Mouse (Mus musculus) midbrain, postnatal 0 days (tissue): ENCODE results near the gene Galnt7. TPM values are rescaled to one million over a fixed set of nuclear protein-coding genes. Genes with fewer than 3 reads are reported as not detected.

Source experiments
- ATAC-seq: fragments of 200-750 bp; cut with Nextera tagmentation; 2 replicates; pipeline ENCODE4 v1.8.0; 2017; ENCODE audit warnings: moderate number of reproducible peaks, mild to moderate bottlenecking, moderate TSS enrichment, moderate library complexity; ENCODE audit not compliant: low FRiP score
- DNase-seq: peaks from one replicate; pipeline ENCODE4 v3.0.0-alpha.2; 2015; ENCODE audit warnings: low spot score
- H3K27ac ChIP-seq: fragments of 300-500 bp; sonication (generic); 2 replicates; pipeline ENCODE4 v1.5.1; 2014; ENCODE audit warnings: low read depth, mild to moderate bottlenecking, low read length, mixed read lengths
- H3K27me3 ChIP-seq: fragments of 300-500 bp; sonication (generic); 2 replicates; pipeline ENCODE4 v1.6.1; 2014; ENCODE audit warnings: low read length, control low read depth, mixed read lengths; ENCODE audit not compliant: insufficient read depth
- H3K36me3 ChIP-seq: fragments of 300-500 bp; sonication (generic); 2 replicates; pipeline ENCODE4 v1.6.1; 2014; ENCODE audit warnings: low read length, control low read depth, mixed read lengths; ENCODE audit not compliant: insufficient read depth
- H3K4me1 ChIP-seq: fragments of 300-500 bp; sonication (generic); 2 replicates; pipeline ENCODE4 v1.6.1; 2014; ENCODE audit warnings: mild to moderate bottlenecking, control low read depth, antibody characterized with exemption, low read length, mixed read lengths; ENCODE audit not compliant: insufficient read depth
- H3K4me2 ChIP-seq: fragments of 300-500 bp; sonication (generic); 2 replicates; pipeline ENCODE4 v1.6.1; 2014; ENCODE audit warnings: low read depth, mild to moderate bottlenecking, low read length, mixed read lengths; ENCODE audit not compliant: poor library complexity, severe bottlenecking
- H3K4me3 ChIP-seq: fragments of 300-500 bp; sonication (generic); 2 replicates; pipeline ENCODE4 v1.5.1; 2014; ENCODE audit warnings: low read depth, mild to moderate bottlenecking, low read length, moderate library complexity
- H3K9ac ChIP-seq: fragments of 300-500 bp; sonication (generic); replicated peaks from 2 replicates; pipeline ENCODE4 v1.6.1; 2014; ENCODE audit warnings: mild to moderate bottlenecking, low read length, moderate library complexity, mixed read lengths; ENCODE audit not compliant: poor library complexity, severe bottlenecking
- H3K9me3 ChIP-seq: fragments of 300-500 bp; sonication (generic); 2 replicates; pipeline ENCODE4 v1.6.1; 2016; ENCODE audit warnings: low read length, control low read depth
- CTCF ChIP-seq: IDR thresholded peaks from 2 replicates; pipeline ENCODE4 v1.5.1; 2016; ENCODE audit warnings: antibody characterized with exemption, mild to moderate bottlenecking
- WGBS: fragments of 180-500 bp; shearing (Covaris S2); extraction: QIAGEN DNeasy Blood & Tissue Kit; methylation state at CpG from one replicate; pipeline ENCODE4 v1.1.7; 2014; 5-methylcytosine and 5-hydroxymethylcytosine counted together
- polyA plus RNA-seq: library from polyadenylated mRNA; unstranded; fragments of >200 nt; fragmentation: Nextera tagmentation; extraction: Ambion mirVana; gene quantifications from 2 replicates; pipeline ENCODE4 v1.2.1, GENCODE M21; 2015
- total RNA-seq: library from RNA; depleted of rRNA; stranded (reverse); fragments of >200 nt; gene quantifications from 2 replicates; pipeline ENCODE4 v1.2.3, GENCODE M21; 2014

Galnt7 gene
- total and polyA plus RNA-seq, 2 experiments from 2014 or later: 4.7 to 6.2 TPM

DNA sequence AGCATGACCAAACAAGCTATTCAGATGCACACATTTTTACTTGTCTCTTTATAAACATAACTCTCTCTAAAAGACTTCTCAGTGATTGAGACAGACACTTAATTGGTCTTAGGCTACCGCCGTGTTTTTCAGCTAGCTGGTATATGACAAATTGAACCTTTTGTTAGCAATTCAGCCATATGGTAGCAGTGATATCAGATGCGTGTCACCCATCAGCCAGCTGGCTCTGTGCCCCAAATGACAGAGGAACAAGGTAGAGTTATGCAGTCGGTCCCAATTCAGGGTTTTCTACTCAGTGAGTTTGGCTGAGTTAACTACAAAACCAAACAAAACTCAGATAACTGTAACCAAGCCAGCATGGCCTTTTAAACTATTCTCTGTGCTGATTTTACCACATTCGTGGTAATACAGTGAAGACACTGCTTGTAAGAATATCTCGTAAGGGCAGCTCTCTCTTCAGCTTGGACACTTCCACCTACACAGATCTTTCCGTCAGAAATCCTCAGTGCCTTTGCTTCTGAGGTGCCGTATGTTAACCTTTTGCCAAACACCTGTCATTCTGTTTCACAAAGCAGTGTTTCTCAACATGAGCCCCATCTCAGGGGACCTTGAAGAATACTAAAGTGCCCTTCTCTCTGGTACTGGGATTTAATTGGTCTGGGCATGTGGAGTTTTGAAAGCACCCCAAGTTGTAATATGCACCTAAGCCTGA lies 68.3 kb downstream of the Galnt7 start:
- no peak overlapping the region for H3K9ac ChIP-seq
- no peaks in the 10 kb centered on the region for H3K9me3 ChIP-seq
- H3K4me2 ChIP-seq: no peak overlapping the region
- H3K4me1 ChIP-seq: no peaks in the 10 kb centered on the region
- no peaks in the 10 kb centered on the region for H3K27me3 ChIP-seq
- no peak for TF ChIP-seq CTCF
- no peak overlapping the region for H3K27ac ChIP-seq
- no peak overlapping the region for H3K4me3 ChIP-seq
- WGBS: 67% methylated on average over 8 of the region's 8 CpGs
- DNase-seq (peak; percentile 66), ATAC-seq (no peak)
- H3K36me3 ChIP-seq: no peaks in the 10 kb centered on the region

- Histone ChIP-seq H3K4me3 (no peak overlapping the region), H3K27ac (no peak overlapping the region), H3K36me3 (no peaks in the 10 kb centered on the region), H3K27me3 (no peaks in the 10 kb centered on the region), H3K4me2 (no peak overlapping the region), H3K4me1 (no peaks in the 10 kb centered on the region), H3K9me3 (no peaks in the 10 kb centered on the region), H3K9ac (no peak overlapping the region)
- no peak for TF ChIP-seq CTCF
- no peak for DNase-seq
- 89% methylated on average over 6 of the region's 6 CpGs for WGBS
- ATAC-seq: no peak
These were observed 73.0 kb downstream of the Galnt7 start for GRCm38 (mm10) chr8:57579845-57580244.

GRCm38 (mm10) chr8:57577301-57577700 lies 75.5 kb downstream of the Galnt7 start:
- Histone ChIP-seq H3K36me3 (no peaks in the 10 kb centered on the region), H3K4me3 (no peak overlapping the region), H3K27ac (no peak overlapping the region), H3K9me3 (no peaks in the 10 kb centered on the region), H3K27me3 (no peaks in the 10 kb centered on the region), H3K9ac (no peak overlapping the region), H3K4me2 (no peak overlapping the region), H3K4me1 (no peaks in the 10 kb centered on the region)
- ATAC-seq (no peak), DNase-seq (no peak)
- no peak for TF ChIP-seq CTCF
- WGBS: 81% methylated on average over 5 of the region's 5 CpGs

DNA sequence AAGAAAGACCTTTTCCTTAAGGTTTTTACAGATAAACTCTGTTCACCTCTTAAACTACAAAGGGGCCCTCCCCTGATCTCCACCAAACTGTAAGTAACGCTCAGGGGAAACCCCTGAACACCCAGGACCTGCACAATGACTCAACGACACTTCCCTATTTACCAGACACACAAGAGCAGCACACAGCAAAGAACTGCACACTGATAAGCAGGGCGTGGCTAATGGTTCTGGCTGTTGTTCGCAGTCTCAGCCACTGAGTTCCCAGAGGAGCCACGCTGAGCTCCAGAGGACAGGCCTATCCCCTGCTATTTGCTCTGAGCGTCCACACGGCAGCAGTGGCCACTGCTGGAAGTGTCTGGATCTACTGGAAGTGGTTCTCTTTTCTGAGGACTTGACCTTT lies 76.6 kb downstream of the Galnt7 start:
- Histone ChIP-seq H3K27ac (no peak overlapping the region), H3K4me2 (no peak overlapping the region), H3K9me3 (no peaks in the 10 kb centered on the region), H3K9ac (no peak overlapping the region), H3K4me1 (no peaks in the 10 kb centered on the region), H3K27me3 (no peaks in the 10 kb centered on the region), H3K4me3 (no peak overlapping the region), H3K36me3 (no peaks in the 10 kb centered on the region)
- 27% methylated on average over 7 of the region's 7 CpGs for WGBS
- ATAC-seq (peak; percentile 69; the same call in 1 of the 2 replicates), DNase-seq (peak; percentile 55)
- peak; percentile 43 for TF ChIP-seq CTCF

DNA sequence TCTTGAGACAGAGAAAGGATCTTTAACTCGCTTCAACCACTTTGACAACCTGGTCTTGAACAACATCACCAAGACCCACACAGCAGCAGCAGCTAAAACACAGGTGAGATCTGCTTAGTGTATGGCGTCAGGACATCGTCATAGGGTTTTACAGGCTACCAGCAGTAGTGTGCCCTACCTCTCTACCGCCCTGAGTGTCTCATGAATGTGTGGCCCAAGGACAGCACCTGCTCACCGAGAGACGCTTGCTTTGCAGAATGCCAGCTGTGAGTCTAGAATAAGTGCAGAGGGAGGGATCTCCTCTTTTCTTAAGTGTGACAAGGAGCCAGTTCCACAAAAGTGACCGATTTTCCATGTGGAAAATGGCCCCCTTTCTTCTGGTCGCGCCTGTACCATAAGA lies 77.5 kb downstream of the Galnt7 start:
- TF ChIP-seq CTCF: no peak
- Histone ChIP-seq H3K4me2 (no peak overlapping the region), H3K27ac (no peak overlapping the region), H3K4me3 (no peak overlapping the region), H3K27me3 (no peaks in the 10 kb centered on the region), H3K9ac (no peak overlapping the region), H3K36me3 (no peaks in the 10 kb centered on the region), H3K9me3 (no peaks in the 10 kb centered on the region), H3K4me1 (no peaks in the 10 kb centered on the region)
- ATAC-seq: 0 out of 2 replicates have a peak, but pooled peaks have one; percentile 26
- DNase-seq: no peak
- 94% methylated on average over 9 of the region's 9 CpGs for WGBS

GRCm38 (mm10) chr8:57574398-57574797 lies 78.4 kb downstream of the Galnt7 start:
- H3K27me3 ChIP-seq: no peaks in the 10 kb centered on the region
- ATAC-seq: peak; percentile 73
- H3K36me3 ChIP-seq: no peaks in the 10 kb centered on the region
- 12% methylated on average over 7 of the region's 7 CpGs for WGBS
- 0 out of 2 replicates have a peak, but pooled peaks cover 4% of the 10 kb centered on the region for H3K4me1 ChIP-seq
- H3K4me2 ChIP-seq: no peak overlapping the region
- TF ChIP-seq CTCF: peak; percentile 86
- no peaks in the 10 kb centered on the region for H3K9me3 ChIP-seq
- H3K9ac ChIP-seq: no peak overlapping the region
- peak; percentile 79 for DNase-seq
- no peak overlapping the region for H3K27ac ChIP-seq
- H3K4me3 ChIP-seq: no peak overlapping the region
